Mouse (Mus musculus) layer of hippocampus, adult 11-12 months (tissue): Measurements from ENCODE around the gene Lce1k.
"Not testable (repeated sequence)": the region's sequence is repeated elsewhere in the genome, so short reads cannot be mapped to it uniquely, and the experiment has no call there.

Experiments
- DNase-seq: peaks from one replicate; pipeline ENCODE4 v3.0.0; 2022; ENCODE audit warnings: low spot score

The Lce1k gene

GRCm38 (mm10) chr3:92807791-92808190 lies at the start of gene Lce1k:
TSS of gene Lce1k (minus strand) at chr3:92807891.
- DNase-seq, result no peak

GRCm38 (mm10) chr3:92851186-92851585 lies 43.5 kb upstream of the Lce1k start, which contains the start of gene Lce1l:
TSS of gene Lce1l (minus strand) at chr3:92851286.
- DNase-seq, result no peak

GRCm38 (mm10) chr3:92827108-92827507 lies 19.4 kb upstream of the Lce1k start, which contains the start of gene Kprp:
TSS of gene Kprp (minus strand) at chr3:92827247.
- no peak for DNase-seq

GRCm38 (mm10) chr3:92825808-92826207 lies 18.1 kb upstream of the Lce1k start:
- DNase-seq, result no peak

GRCm38 (mm10) chr3:92816036-92816435 lies 8.3 kb upstream of the Lce1k start:
- DNase-seq, result not testable (repeated sequence)

- DNase-seq, result no peak
Measured at GRCm38 (mm10) chr3:92815581-92815980, 7.9 kb upstream of the Lce1k start.

- no peak for DNase-seq
Measured at GRCm38 (mm10) chr3:92790414-92790813, 17.3 kb downstream of the Lce1k start, which contains the start of gene Lce1j. TSS of gene Lce1j (minus strand) at chr3:92790514.

GRCm38 (mm10) chr3:92778799-92779198 lies 28.9 kb downstream of the Lce1k start, which contains the start of gene Lce1i:
TSS of gene Lce1i (minus strand) at chr3:92778899.
- no peak for DNase-seq

- no peak for DNase-seq
Measured at GRCm38 (mm10) chr3:92771573-92771972, 36.1 kb downstream of the Lce1k start.

- no peak for DNase-seq
Measured at GRCm38 (mm10) chr3:92764965-92765364, 42.7 kb downstream of the Lce1k start, which contains the start of gene Lce1h. TSS of gene Lce1h (minus strand) at chr3:92765065.
